Mouse (Mus musculus): ENCODE data around the gene Stox2. TPM values are rescaled to one million over a fixed set of nuclear protein-coding genes. Genes with fewer than 3 reads are reported as not detected.

Stox2 gene
- total and polyA plus RNA-seq, 3 experiments = under 0.01 TPM; not detected in 2

DNA sequence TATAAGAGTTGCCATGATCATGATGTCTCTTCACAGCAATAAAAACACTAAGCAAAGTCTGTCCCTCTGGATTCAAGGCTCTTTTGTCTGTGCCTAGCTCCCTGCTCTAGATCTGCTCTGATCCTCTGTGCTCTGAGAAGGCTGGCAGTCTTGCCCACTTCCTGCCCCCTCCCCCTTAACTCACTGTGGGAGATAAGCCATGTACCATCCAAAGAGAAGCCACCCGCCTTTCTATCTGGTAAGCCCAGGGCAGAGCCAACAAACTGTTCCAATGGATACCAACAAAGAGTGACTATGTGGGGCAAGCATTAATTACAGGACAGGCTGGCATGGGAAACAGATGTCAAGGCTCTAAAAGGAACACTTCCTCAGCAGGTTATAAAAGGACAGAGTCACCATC, 113.2 kb downstream of the Stox2 start (continued):
- TF ChIP-seq UBTF (IDR thresholded peaks at IDR 0.05; ENCODE audit: borderline replicate concordance, insufficient read depth, low read depth, low read length) = no peak
- no peak for TF ChIP-seq MYC (IDR thresholded peaks at IDR 0.05; ENCODE audit: low read depth, low read length)
- TF ChIP-seq NELFE (IDR thresholded peaks at IDR 0.05; ENCODE audit: low read depth, low read length) = no peak
- TF ChIP-seq BHLHE40 (IDR thresholded peaks at IDR 0.05; ENCODE audit: borderline replicate concordance, low read depth, low read length) = no peak

DNA sequence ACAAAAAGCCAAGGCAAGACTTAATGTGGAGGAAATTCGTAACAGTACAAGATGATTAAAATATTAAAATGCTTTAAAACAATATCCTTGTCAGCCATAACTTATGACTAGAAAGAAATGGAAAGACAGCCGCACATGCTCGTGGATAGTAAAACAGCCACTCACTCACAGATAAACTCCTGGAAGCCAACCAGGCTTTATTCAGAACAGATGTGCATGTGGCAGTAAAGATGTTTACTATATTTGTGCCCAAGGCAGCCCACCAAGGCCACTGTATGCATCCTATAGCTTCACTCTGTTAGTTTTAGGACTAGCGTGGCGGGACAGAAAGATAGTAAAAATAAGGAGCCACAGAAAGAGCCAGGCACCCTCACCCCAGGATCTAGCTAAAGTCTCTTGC, 115.2 kb downstream of the Stox2 start:
- Histone ChIP-seq H3K27ac (ENCODE audit: control insufficient read depth, low read depth, low read length) (no peak overlapping the region), H3K9me3 (replicated peaks; ENCODE audit: insufficient read depth, low read length) (no peaks in the 10 kb centered on the region), H3K9ac (ENCODE audit: control insufficient read depth, low read depth, low read length, poor library complexity, severe bottlenecking) (no peak overlapping the region), H3K27me3 (ENCODE audit: control insufficient read depth in 1 of 2, insufficient read depth in 2 of 2, low read length in 2 of 2) (no peaks in the 10 kb centered on the region), H3K79me2 (ENCODE audit: control insufficient read depth, insufficient read depth, low read length, poor library complexity) (no peaks in the 10 kb centered on the region), H3K4me1 (ENCODE audit: control insufficient read depth in 1 of 2, insufficient read depth in 2 of 2, low read length in 2 of 2) (no peaks in the 10 kb centered on the region), H3K4me3 (ENCODE audit: control insufficient read depth in 1 of 2, insufficient read depth in 1 of 2, low read depth in 2 of 2, low read length in 2 of 2) (no peak overlapping the region), H3K36me3 (ENCODE audit: control insufficient read depth in 1 of 2, insufficient read depth in 2 of 2, low read length in 2 of 2) (no peaks in the 10 kb centered on the region)
- no peak for DNase-seq (ENCODE audit: low read depth, low spot score)
- TF ChIP-seq E2F4 (IDR thresholded peaks at IDR 0.05; ENCODE audit: borderline replicate concordance, low read depth, low read length) = no peak

DNA sequence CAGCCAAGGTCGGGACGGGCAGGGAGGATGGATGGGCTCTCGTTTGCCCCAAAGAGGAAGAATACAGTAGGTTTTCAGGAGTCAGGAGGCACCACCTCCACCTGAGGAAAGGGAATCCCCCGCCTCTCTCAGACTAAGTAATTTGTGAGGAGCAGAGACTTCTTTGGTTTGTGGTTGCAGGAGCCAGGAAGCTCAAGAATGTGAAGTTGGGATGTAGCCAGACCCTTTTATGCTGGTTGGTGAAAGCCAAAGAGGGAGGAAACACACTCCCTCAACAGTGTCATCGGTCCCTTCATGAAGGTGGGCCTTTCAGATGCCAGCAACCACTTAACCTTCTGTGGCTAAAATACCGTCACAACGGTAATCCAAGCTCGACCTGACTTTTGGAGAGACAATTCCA, 119.8 kb downstream of the Stox2 start:
- no peak overlapping the region for H3K9ac ChIP-seq (ENCODE audit: control insufficient read depth, low read depth, low read length, poor library complexity, severe bottlenecking)

DNA sequence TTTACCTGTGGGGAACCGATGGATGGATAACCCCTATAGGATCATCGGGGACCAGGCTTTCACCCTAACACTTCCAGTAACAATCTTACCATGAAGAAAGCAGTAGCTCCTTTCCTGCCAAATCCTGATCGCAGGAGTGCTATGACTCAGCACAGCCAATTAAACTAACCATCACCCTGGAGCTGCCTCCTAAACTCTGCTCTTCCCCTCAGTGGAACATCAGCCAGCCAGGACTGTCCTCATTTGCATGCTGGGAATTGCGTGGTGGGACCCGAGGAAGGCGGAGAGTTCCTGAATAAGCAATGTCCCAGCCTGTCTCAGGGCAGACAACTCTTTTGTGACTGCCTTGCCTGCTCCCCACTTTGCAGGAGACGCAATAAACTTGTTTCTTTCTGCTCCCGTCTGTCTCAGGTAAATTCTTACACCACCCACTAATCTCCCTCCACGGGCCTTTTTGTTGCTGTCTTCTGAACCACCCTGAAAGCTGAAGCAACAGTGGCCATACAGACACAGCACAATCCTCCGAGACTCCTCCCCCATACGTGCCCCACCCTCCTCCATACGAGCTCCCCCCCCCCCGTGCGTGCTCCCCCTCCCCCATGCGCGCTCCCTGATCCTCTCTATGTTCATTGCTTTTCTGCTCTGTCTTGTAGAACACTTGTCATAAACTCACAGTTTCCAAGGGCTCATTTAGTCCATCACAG, 121.9 kb downstream of the Stox2 start:
- Histone ChIP-seq H3K4me3 (ENCODE audit: control insufficient read depth in 1 of 2, insufficient read depth in 1 of 2, low read depth in 2 of 2, low read length in 2 of 2) (no peak overlapping the region), H3K27ac (ENCODE audit: control insufficient read depth, low read depth, low read length) (no peak overlapping the region), H3K9ac (ENCODE audit: control insufficient read depth, low read depth, low read length, poor library complexity, severe bottlenecking) (no peak overlapping the region), H3K79me2 (ENCODE audit: control insufficient read depth, insufficient read depth, low read length, poor library complexity) (no peaks in the 10 kb centered on the region), H3K9me3 (replicated peaks; ENCODE audit: insufficient read depth, low read length) (no peaks in the 10 kb centered on the region), H3K4me1 (ENCODE audit: control insufficient read depth in 1 of 2, insufficient read depth in 2 of 2, low read length in 2 of 2) (no peaks in the 10 kb centered on the region), H3K36me3 (ENCODE audit: control insufficient read depth in 1 of 2, insufficient read depth in 2 of 2, low read length in 2 of 2) (no peaks in the 10 kb centered on the region), H3K27me3 (ENCODE audit: control insufficient read depth in 1 of 2, insufficient read depth in 2 of 2, low read length in 2 of 2) (no peaks in the 10 kb centered on the region)
- DNase-seq (ENCODE audit: low read depth, low spot score) = no peak
- no peak for TF ChIP-seq ETS1 (IDR thresholded peaks at IDR 0.05; ENCODE audit: low read depth, low read length)
- TF ChIP-seq UBTF (IDR thresholded peaks at IDR 0.05; ENCODE audit: borderline replicate concordance, insufficient read depth, low read depth, low read length) = no peak
- no peak for TF ChIP-seq RAD21 (IDR thresholded peaks at IDR 0.05; ENCODE audit: low read depth, low read length)
- no peak for TF ChIP-seq ELF1 (IDR thresholded peaks at IDR 0.05; ENCODE audit: low read depth, low read length)
- TF ChIP-seq GATA1 (IDR thresholded peaks at IDR 0.05; ENCODE audit: low read depth, low read length) = no peak

More for the DNA sequence above, 119.8 kb downstream of the Stox2 start:
- Histone ChIP-seq H3K4me3 (ENCODE audit: control insufficient read depth in 1 of 2, insufficient read depth in 1 of 2, low read depth in 2 of 2, low read length in 2 of 2) (no peak overlapping the region), H3K27ac (ENCODE audit: control insufficient read depth, low read depth, low read length) (no peak overlapping the region), H3K27me3 (ENCODE audit: control insufficient read depth in 1 of 2, insufficient read depth in 2 of 2, low read length in 2 of 2) (no peaks in the 10 kb centered on the region), H3K36me3 (ENCODE audit: control insufficient read depth in 1 of 2, insufficient read depth in 2 of 2, low read length in 2 of 2) (no peaks in the 10 kb centered on the region), H3K4me1 (ENCODE audit: control insufficient read depth in 1 of 2, insufficient read depth in 2 of 2, low read length in 2 of 2) (no peaks in the 10 kb centered on the region), H3K79me2 (ENCODE audit: control insufficient read depth, insufficient read depth, low read length, poor library complexity) (no peaks in the 10 kb centered on the region), H3K9me3 (replicated peaks; ENCODE audit: insufficient read depth, low read length) (no peaks in the 10 kb centered on the region)
- no peak for DNase-seq (ENCODE audit: low read depth, low spot score)
- TF ChIP-seq KAT2A (conservative IDR thresholded peaks at IDR 0.05; ENCODE audit: low read depth, low read length) = no peak
- no peak for TF ChIP-seq NELFE (IDR thresholded peaks at IDR 0.05; ENCODE audit: low read depth, low read length)
- no peak for TF ChIP-seq TAL1 (IDR thresholded peaks at IDR 0.05; ENCODE audit: low read length)
- TF ChIP-seq USF1 (IDR thresholded peaks at IDR 0.05; ENCODE audit: low read depth, low read length) = no peak

Data from MEL (cell line).